Mouse (Mus musculus): Measurements from ENCODE around the gene Depp1. TPM values are rescaled to one million over a fixed set of nuclear protein-coding genes. Genes with fewer than 3 reads are reported as not detected.

Depp1 gene
- polyA plus RNA-seq, 1 experiment from 2014 or later: 6.1 TPM

Small RNA genes lying within 50 kb of the gene (microRNA-seq; reads per million reads assigned to microRNA genes)
- gene Mir7043 (ENCODE audit: borderline number of aligned reads): 2.1 reads per million

Other genes starting within 250 kb of the Depp1 start
- 9.0 and 10.4 TPM in 2 replicates for gene Alox5, start 189.4 kb upstream of the Depp1 start, polyA plus RNA-seq (2014; fragmentation: Nextera tagmentation; extraction: Ambion mirVana)
- gene Olfr211, start 161.5 kb upstream of the Depp1 start, polyA plus RNA-seq (2014; fragmentation: Nextera tagmentation; extraction: Ambion mirVana): not detected in 2 replicates
- not detected in 2 replicates for gene Olfr212, start 144.1 kb upstream of the Depp1 start, polyA plus RNA-seq (2014; fragmentation: Nextera tagmentation; extraction: Ambion mirVana)
- not detected in 2 replicates for gene Olfr213, start 112.2 kb upstream of the Depp1 start, polyA plus RNA-seq (2014; fragmentation: Nextera tagmentation; extraction: Ambion mirVana)
- 0.33 and 0.56 TPM in 2 replicates for gene Gm5580, start 99.5 kb upstream of the Depp1 start, polyA plus RNA-seq (2014; fragmentation: Nextera tagmentation; extraction: Ambion mirVana)
- gene Olfr214, start 96.4 kb upstream of the Depp1 start, polyA plus RNA-seq (2014; fragmentation: Nextera tagmentation; extraction: Ambion mirVana): not detected in 2 replicates
- gene Olfr215, start 66.4 kb upstream of the Depp1 start, polyA plus RNA-seq (2014; fragmentation: Nextera tagmentation; extraction: Ambion mirVana): not detected in 2 replicates
- gene Zfp422, start 21.6 kb upstream of the Depp1 start, polyA plus RNA-seq (2014; fragmentation: Nextera tagmentation; extraction: Ambion mirVana): 92.5 and 98.5 TPM in 2 replicates
- gene Rassf4, start 23.3 kb downstream of the Depp1 start, polyA plus RNA-seq (2014; fragmentation: Nextera tagmentation; extraction: Ambion mirVana): 4.8 and 4.9 TPM in 2 replicates
- 0.01 and 0.03 TPM in 2 replicates for gene Tmem72, start 66.3 kb downstream of the Depp1 start, polyA plus RNA-seq (2014; fragmentation: Nextera tagmentation; extraction: Ambion mirVana)

Measured in liver, embryonic 11.5 days (tissue).